Mouse (Mus musculus): ENCODE measurements at regions not wholly inside any gene's neighbourhood (a gene's known extent, or its start where the extent isn't known, plus 50 kb on each side); places are given as distances from the start of the nearest gene placed in this dataset.
"Not testable (repeated sequence)": the region's sequence is repeated elsewhere in the genome, so short reads cannot be mapped to it uniquely, and the experiment has no call there.

DNA sequence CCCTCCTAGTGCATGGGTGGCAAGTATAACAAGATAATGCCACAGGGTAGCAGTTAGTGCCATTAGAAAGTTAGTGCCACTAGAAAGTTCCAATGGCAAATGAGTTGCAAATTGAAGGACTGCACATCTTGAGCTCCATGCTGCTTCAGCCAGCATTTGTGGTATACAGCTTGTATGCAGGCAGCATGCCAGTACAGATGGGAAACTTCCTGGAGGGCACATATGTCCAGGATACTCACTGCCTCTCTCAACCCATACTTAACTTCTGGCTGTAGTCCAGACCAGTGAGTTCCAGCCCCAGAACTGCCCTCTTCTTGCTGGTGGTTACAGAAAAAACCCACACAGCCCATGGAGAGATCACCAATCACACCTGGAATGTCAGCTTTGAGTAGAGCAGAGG is 113.8 kb upstream of the Plxna2 start:
- ATAC-seq, result no peak
- Histone ChIP-seq H3K9ac (no peak overlapping the region), H3K9me3 (no peaks in the 10 kb centered on the region), H3K4me2 (replicated peaks) (no peak overlapping the region), H3K36me3 (no peaks in the 10 kb centered on the region), H3K27me3 (replicated peaks) (no peaks in the 10 kb centered on the region), H3K4me3 (replicated peaks) (no peak overlapping the region), H3K4me1 (replicated peaks) (no peaks in the 10 kb centered on the region), H3K27ac (no peak overlapping the region)

DNA sequence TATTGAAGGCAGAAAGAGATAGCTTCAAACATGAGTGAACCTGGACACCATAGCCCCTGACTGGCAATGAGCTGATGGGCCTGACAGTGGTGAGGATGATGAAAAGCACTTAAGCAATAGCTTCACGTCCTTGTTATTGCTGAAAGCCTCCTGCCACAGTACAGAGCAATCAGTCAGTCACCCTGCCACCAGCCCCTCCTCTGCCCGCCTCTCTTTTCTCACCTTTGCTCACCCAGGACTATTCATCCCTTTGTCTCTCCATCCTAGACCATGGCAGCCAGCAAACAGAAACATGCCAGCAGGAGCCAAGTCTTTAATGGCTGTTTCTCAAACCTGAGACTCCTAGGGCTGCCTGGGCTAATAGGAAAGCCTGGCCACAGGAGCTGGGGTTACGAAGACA is 114.5 kb upstream of the Plxna2 start:
- Histone ChIP-seq H3K36me3 (no peaks in the 10 kb centered on the region), H3K4me2 (replicated peaks) (no peak overlapping the region), H3K9me3 (no peaks in the 10 kb centered on the region), H3K4me1 (replicated peaks) (no peaks in the 10 kb centered on the region), H3K27me3 (replicated peaks) (no peaks in the 10 kb centered on the region), H3K27ac (no peak overlapping the region), H3K4me3 (replicated peaks) (no peak overlapping the region), H3K9ac (no peak overlapping the region)
- ATAC-seq, result no peak
- 71% methylated on average over 3 of the region's 3 CpGs for WGBS

DNA sequence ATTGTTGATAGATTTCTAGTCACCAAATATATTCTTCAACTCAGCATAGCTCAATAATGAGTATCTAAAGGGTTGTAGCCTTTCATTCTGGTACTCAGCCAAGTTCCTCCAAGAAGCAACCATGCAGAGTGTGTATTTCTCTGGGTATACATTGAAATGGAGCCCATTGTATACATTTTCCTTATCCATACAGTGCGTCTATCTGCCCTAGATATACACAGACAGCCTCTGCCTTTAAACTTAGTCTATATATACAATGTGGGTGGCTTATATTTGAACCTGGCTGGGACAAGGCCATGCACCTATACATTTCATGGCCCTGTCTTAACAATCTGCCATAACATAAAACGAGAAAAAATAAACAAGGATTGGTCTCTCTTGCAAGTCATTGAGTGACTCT is 121.6 kb upstream of the Plxna2 start:
- Histone ChIP-seq H3K4me1 (replicated peaks) (no peaks in the 10 kb centered on the region), H3K27ac (no peak overlapping the region), H3K9ac (no peak overlapping the region), H3K4me2 (replicated peaks) (no peak overlapping the region), H3K9me3 (no peaks in the 10 kb centered on the region), H3K27me3 (replicated peaks) (no peaks in the 10 kb centered on the region), H3K36me3 (no peaks in the 10 kb centered on the region), H3K4me3 (replicated peaks) (no peak overlapping the region)
- no peak for ATAC-seq
- WGBS, result 47% methylated on average over 2 of the region's 2 CpGs

DNA sequence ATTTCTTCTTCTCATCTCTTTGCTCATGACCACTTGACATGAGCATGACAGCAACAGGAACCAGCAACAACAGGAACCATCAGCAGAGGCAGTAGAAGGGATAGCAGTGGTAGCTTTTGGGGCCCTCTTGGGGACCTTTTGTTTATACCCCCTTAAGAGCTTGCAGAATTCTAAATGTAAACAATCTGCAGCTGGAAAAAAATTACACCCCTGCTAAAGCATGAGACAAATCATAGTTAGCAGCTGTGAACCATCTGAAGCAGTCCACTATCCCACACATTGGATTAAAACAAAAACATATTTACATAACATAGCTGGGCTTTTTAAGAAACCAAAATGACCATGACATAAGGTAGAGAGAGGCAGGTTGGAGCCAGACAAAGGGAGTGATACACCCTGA is 126.9 kb upstream of the Plxna2 start:
- no peak overlapping the region for H3K4me3 ChIP-seq (replicated peaks)
- H3K27ac ChIP-seq, result no peak overlapping the region
- H3K27me3 ChIP-seq (replicated peaks), result no peaks in the 10 kb centered on the region
- no peaks in the 10 kb centered on the region for H3K4me1 ChIP-seq (replicated peaks)
- no peak overlapping the region for H3K4me2 ChIP-seq (replicated peaks)
- no peaks in the 10 kb centered on the region for H3K9me3 ChIP-seq
- H3K9ac ChIP-seq, result no peak overlapping the region
- ATAC-seq, result no peak
- H3K36me3 ChIP-seq, result no peaks in the 10 kb centered on the region

GRCm38 (mm10) chr1:194488126-194488525 is 129.9 kb upstream of the Plxna2 start:
- Histone ChIP-seq H3K4me2 (replicated peaks) (no peak overlapping the region), H3K27ac (no peak overlapping the region), H3K27me3 (replicated peaks) (no peaks in the 10 kb centered on the region), H3K9ac (no peak overlapping the region), H3K4me3 (replicated peaks) (no peak overlapping the region), H3K4me1 (replicated peaks) (no peaks in the 10 kb centered on the region), H3K36me3 (no peaks in the 10 kb centered on the region), H3K9me3 (no peaks in the 10 kb centered on the region)
- ATAC-seq, result no peak

DNA sequence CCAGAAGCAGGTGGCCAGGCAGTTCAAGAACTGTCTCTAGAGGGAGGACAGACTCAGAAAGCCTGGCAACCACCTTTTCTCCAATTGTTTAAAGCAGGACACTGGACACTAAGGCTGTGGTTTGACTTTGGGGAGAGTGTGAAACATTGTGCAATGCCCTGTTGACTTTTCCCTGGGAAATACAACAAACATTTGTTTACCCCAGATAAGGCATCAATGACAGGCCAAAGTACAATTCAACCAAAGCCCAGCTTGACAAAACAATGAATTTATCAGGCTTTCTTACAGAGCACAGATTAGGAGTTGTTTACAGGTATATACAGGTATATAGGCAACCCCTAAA is 135.3 kb upstream of the Plxna2 start:
- no peaks in the 10 kb centered on the region for H3K9me3 ChIP-seq
- no peaks in the 10 kb centered on the region for H3K36me3 ChIP-seq
- H3K4me3 ChIP-seq (replicated peaks), result no peak overlapping the region
- H3K27me3 ChIP-seq (replicated peaks), result no peaks in the 10 kb centered on the region
- ATAC-seq, result no peak
- no peak overlapping the region for H3K27ac ChIP-seq
- no peak overlapping the region for H3K9ac ChIP-seq
- H3K4me2 ChIP-seq (replicated peaks), result no peak overlapping the region
- H3K4me1 ChIP-seq (replicated peaks), result no peaks in the 10 kb centered on the region

- WGBS, result 61% methylated on average over 6 of the region's 6 CpGs
- no peak for ATAC-seq
Measured at GRCm38 (mm10) chr1:194482001-194482716, 135.9 kb upstream of the Plxna2 start.

GRCm38 (mm10) chr1:194471281-194471680 is 146.7 kb upstream of the Plxna2 start:
- not testable (repeated sequence) for ATAC-seq; H3K4me3 ChIP-seq (replicated peaks); H3K4me2 ChIP-seq (replicated peaks); H3K9me3 ChIP-seq; H3K27ac ChIP-seq; H3K4me1 ChIP-seq (replicated peaks); H3K36me3 ChIP-seq; H3K27me3 ChIP-seq (replicated peaks); H3K9ac ChIP-seq
- WGBS, result 93% methylated on average over 2 of the region's 2 CpGs

More at GRCm38 (mm10) chr1:194482001-194482716, 135.9 kb upstream of the Plxna2 start:
- no peaks in the 10 kb centered on the region for H3K27me3 ChIP-seq (replicated peaks)
- H3K4me3 ChIP-seq (replicated peaks), result no peak overlapping the region
- no peak overlapping the region for H3K27ac ChIP-seq
- no peaks in the 10 kb centered on the region for H3K36me3 ChIP-seq
- no peak overlapping the region for H3K9ac ChIP-seq
- no peak overlapping the region for H3K4me2 ChIP-seq (replicated peaks)
- H3K9me3 ChIP-seq, result no peaks in the 10 kb centered on the region
- H3K4me1 ChIP-seq (replicated peaks), result no peaks in the 10 kb centered on the region

- ATAC-seq, result no peak
- WGBS, result 88% methylated on average over 1 of the region's 1 CpGs
- H3K9ac ChIP-seq, result no peak overlapping the region
Measured at GRCm38 (mm10) chr1:194452480-194452879, 165.5 kb upstream of the Plxna2 start.

DNA sequence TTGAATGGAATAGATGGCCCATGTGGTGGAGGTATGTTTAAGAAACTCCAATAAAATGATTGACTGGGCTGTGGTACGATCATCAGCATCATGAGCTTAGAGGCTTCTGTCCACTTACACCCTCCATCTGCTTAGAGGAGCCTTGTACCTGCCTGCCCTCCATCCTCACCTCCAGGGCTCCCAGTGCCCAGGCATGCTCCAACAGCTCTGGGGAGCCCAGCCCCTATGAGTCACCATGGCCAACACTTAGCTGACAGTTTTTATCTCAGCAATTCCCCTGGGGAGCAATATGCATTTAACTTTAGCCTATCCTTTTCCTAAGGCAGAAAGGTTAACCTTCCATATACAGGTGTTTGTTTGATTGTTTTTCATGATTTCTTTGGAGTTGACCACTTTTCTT is 174.3 kb upstream of the Plxna2 start:
- H3K4me1 ChIP-seq (replicated peaks), result no peaks in the 10 kb centered on the region
- WGBS, result 88% methylated on average over 1 of the region's 1 CpGs
- no peaks in the 10 kb centered on the region for H3K36me3 ChIP-seq
- H3K27ac ChIP-seq, result no peak overlapping the region
- no peaks in the 10 kb centered on the region for H3K27me3 ChIP-seq (replicated peaks)
- H3K4me3 ChIP-seq (replicated peaks), result no peak overlapping the region
- ATAC-seq, result no peak
- H3K4me2 ChIP-seq (replicated peaks), result no peak overlapping the region
- no peak overlapping the region for H3K9ac ChIP-seq
- no peaks in the 10 kb centered on the region for H3K9me3 ChIP-seq

More at GRCm38 (mm10) chr1:194452480-194452879, 165.5 kb upstream of the Plxna2 start:
- Histone ChIP-seq H3K4me3 (replicated peaks) (no peak overlapping the region), H3K36me3 (no peaks in the 10 kb centered on the region), H3K27ac (no peak overlapping the region), H3K4me1 (replicated peaks) (no peaks in the 10 kb centered on the region), H3K9me3 (no peaks in the 10 kb centered on the region), H3K27me3 (replicated peaks) (no peaks in the 10 kb centered on the region), H3K4me2 (replicated peaks) (no peak overlapping the region)

DNA sequence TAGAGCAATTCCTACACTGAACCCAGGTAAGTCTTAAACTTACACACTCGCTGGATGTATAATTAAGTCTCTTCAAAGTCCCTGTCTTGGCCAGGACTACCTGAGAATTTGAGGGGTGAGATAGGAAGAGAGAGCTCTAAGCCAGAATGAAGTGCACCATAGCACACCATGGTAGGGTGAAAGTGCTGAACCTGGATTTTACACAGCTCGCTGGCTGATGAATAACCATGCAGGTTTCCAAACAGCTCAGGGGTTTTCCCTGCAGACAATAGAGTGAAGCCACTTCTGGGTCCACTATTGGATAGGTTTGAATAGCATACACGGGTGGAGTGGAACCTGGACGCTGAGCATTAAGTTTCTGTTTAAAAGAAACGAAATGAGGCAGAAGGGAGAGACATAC is 180.7 kb upstream of the Plxna2 start:
- Histone ChIP-seq H3K4me2 (replicated peaks) (no peak overlapping the region), H3K36me3 (no peaks in the 10 kb centered on the region), H3K4me1 (replicated peaks) (no peaks in the 10 kb centered on the region), H3K9ac (no peak overlapping the region), H3K4me3 (replicated peaks) (no peak overlapping the region), H3K27me3 (replicated peaks) (no peaks in the 10 kb centered on the region), H3K9me3 (no peaks in the 10 kb centered on the region), H3K27ac (no peak overlapping the region)
- WGBS, result 82% methylated on average over 5 of the region's 5 CpGs
- no peak for ATAC-seq

- Histone ChIP-seq H3K4me3 (replicated peaks) (no peak overlapping the region), H3K9me3 (no peaks in the 10 kb centered on the region), H3K4me1 (replicated peaks) (no peaks in the 10 kb centered on the region), H3K27ac (no peak overlapping the region), H3K36me3 (no peaks in the 10 kb centered on the region), H3K27me3 (replicated peaks) (no peaks in the 10 kb centered on the region), H3K9ac (no peak overlapping the region), H3K4me2 (replicated peaks) (no peak overlapping the region)
- 73% methylated on average over 3 of the region's 3 CpGs for WGBS
- no peak for ATAC-seq
Measured at GRCm38 (mm10) chr1:194435060-194435459, 183.0 kb upstream of the Plxna2 start.

- Histone ChIP-seq H3K9me3 (no peaks in the 10 kb centered on the region), H3K27me3 (replicated peaks) (no peaks in the 10 kb centered on the region), H3K4me2 (replicated peaks) (no peak overlapping the region), H3K4me1 (replicated peaks) (no peaks in the 10 kb centered on the region), H3K4me3 (replicated peaks) (no peak overlapping the region), H3K27ac (no peak overlapping the region), H3K9ac (no peak overlapping the region), H3K36me3 (no peaks in the 10 kb centered on the region)
- WGBS, result 79% methylated on average over 3 of the region's 3 CpGs
- ATAC-seq, result no peak
Measured at GRCm38 (mm10) chr1:194428586-194428985, 189.4 kb upstream of the Plxna2 start.
